Mouse (Mus musculus) MN1 (cell line): ENCODE results near the gene Lhx6.
"Not testable (repeated sequence)": the region's sequence is repeated elsewhere in the genome, so short reads cannot be mapped to it uniquely, and the experiment has no call there.

Source experiments
- DNase-seq: peaks from one replicate; pipeline ENCODE4 v3.0.0-alpha.2; 2016; ENCODE audit warnings: low spot score

Gene Lhx6

GRCm38 (mm10) chr2:36104956-36105741 is at the start of gene Lhx6:
Lhx6 (minus strand) TSS chr2:36105408.
- peak; percentile 32 for DNase-seq

DNA sequence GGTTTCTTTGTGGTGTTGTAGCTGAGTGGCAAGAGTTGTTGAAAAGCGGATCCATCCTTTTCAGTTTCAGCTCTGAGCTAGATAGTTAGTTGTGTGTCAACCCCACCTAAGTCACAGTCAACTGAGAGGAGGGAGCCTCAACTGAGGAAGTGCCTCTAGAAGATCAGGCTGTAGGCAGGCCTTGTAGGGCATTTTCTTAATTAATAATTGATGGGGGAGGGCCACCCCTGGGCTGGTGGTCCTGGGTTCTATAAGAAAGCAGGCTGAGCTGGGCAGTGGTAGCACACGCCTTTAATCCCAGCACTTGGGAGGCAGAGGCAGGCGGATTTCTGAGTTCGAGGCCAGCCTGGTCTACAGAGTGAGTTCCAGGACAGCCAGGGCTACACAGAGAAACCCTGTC is 47.2 kb upstream of the Lhx6 start:
- not testable (repeated sequence) for DNase-seq

GRCm38 (mm10) chr2:36148876-36149365 is 43.7 kb upstream of the Lhx6 start:
- no peak for DNase-seq

DNA sequence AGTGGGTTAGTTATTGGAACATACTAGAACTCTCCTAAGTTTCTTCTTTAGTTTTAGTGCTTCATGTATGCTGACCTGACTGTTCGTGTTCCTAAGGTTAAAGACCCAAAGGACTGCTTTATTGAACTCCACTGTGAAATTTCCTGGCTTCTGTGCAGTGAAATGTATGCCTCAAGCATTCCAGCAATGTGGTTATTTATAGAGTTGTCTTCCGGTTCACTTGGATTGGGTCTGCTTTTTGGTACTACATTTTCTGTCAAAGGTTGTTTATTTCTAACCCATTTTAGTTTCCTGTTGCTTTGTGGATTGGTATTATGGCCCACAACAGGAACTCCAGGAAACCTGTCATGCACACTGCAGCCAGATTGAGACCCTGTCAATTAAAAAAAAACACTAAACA is 33.9 kb upstream of the Lhx6 start:
- no peak for DNase-seq

GRCm38 (mm10) chr2:36136300-36136941 is 31.2 kb upstream of the Lhx6 start, which contains the start of the genes Mrrf and Rbm18:
Mrrf (plus strand) TSS chr2:36136389.
Rbm18 (minus strand) TSS chr2:36136773.
- peak; percentile 90 for DNase-seq

- peak; percentile 9 for DNase-seq
Measured at GRCm38 (mm10) chr2:36135887-36136286, 30.7 kb upstream of the Lhx6 start.

GRCm38 (mm10) chr2:36129051-36129450 is 23.8 kb upstream of the Lhx6 start:
- DNase-seq: no peak

DNA sequence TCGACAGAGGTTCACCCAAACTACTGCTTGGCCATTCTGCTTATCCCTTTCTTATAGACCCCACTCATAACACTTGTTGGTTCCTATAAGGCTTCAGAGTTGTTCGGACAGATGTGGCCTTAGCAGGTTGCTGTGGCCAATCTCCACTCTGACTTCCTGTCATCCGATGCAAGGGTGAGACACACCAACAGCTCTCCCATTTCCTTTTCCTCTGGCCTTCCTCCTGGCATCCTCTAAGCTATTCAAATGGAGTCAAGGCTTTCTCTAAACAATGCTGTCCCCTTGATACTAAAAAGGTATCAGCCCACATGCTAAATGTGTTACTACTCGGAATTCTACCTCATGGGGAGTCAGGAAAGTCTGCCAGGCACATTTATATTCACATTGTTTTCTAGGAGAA is 22.8 kb upstream of the Lhx6 start:
- no peak for DNase-seq

DNA sequence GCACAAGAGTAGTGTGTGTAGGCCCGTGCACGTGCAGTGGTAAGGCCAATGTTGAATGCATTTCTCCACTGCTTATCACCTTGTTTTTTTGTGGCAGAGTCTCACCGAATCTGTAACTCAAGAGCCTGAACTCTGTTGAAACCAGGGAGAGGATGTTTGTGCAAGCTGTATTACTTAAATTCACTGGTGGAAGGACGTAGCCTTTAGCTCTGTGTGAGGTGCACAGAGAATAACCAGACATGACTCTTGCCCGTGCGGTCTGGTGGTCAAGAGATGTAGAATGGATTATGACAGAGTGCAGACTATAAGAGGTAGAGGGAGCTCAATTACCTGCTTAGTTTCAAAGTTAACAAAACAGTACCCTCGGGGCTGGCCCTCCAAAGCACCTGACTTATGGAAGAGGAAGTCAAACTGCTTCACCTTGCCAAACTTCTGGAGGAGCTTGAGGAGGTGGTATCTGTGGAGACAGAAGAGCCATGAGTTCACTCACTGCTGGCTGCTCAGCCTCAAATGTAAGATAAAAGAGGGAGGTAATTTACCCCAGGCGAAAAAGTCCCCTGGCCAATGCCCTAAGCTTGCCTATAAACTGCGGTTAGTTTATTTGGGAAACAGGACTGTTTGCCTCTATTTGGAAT is 21.7 kb upstream of the Lhx6 start:
- no peak for DNase-seq

DNA sequence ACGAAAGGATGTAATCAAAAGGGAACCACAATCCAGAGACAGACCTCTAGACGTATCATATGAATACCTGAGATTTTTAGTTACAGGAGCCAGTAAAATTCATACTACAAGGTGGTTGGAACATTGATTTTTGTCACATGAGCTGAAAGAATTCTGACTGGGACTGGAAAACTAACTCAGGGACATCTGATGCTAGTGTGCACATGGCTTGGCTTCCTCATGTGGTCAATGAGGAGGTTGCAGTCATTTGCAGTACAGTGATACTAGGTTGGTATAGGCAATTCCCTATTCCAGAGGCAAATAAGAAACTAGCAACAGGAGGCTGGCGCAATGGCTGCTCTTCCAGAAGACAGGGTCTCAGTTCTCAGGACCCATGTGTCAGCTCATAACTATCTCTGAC is 7.4 kb upstream of the Lhx6 start:
- no peak for DNase-seq

GRCm38 (mm10) chr2:36108615-36109014 is 3.4 kb upstream of the Lhx6 start:
- no peak for DNase-seq

- peak; percentile 28 for DNase-seq
Measured at GRCm38 (mm10) chr2:36104436-36104955, 712 bp downstream of the Lhx6 start.

DNA sequence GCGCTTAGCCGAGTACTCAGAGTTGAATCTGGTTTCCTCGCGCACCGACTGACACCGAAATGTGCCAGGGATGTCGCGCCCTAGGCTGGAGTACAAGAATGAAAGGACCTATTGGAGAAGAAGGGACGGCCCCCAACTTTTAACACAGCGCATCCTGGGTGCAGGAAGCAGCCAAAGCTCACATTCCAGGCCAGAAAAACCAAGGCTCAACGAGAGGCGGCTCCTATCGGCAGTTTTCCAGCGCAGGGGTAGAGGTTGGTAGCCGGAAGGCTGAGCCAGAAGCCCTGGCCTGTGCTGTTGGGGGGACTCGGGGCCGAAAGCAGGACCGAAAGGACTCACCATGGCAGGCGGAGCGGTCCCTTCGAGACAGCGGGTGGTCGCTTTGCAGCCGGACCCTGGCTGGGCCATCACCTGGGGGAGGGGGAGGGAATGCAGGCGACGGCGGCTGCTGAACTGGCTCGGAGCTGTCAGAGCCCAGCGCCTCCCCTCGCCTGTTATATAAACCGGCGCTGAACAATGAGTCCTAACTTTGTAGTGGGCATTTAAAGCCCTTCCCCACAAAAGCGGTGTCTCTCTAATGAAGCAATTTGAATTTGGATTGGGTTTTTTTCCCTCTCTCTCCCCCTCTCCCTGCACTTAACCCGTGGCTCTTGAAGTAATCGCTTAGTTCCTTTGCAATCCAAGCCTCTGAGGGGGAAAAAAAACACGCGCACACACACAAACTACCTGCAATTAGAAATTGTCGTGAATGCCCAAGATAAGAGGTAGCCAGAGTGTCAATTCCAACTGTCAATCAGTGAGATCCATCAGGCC is 1.4 kb downstream of the Lhx6 start:
- DNase-seq: no peak

DNA sequence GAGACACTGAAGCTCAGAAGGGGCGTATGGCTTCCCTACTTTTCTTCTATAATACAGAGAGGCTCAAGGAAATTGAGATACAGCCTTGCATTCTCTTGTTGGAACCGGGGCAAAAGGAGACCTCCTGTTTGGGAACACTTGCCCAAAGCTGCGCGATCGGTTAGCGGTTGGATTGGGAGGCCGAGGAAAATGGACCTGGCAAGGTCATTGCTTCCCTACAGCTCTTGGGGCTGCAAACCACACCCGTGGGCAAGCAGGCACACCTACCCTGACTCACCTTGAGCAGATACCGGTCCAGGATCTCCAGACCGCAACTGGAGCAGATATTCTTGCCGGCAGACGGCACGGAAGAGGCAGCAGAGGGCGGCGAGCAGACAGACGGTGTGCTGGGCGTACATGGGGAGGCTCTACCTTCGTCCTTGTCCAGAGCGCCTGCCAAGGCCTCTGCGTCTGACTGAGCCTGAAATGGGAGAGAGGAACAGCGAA is 2.1 kb downstream of the Lhx6 start:
- DNase-seq: no peak

DNA sequence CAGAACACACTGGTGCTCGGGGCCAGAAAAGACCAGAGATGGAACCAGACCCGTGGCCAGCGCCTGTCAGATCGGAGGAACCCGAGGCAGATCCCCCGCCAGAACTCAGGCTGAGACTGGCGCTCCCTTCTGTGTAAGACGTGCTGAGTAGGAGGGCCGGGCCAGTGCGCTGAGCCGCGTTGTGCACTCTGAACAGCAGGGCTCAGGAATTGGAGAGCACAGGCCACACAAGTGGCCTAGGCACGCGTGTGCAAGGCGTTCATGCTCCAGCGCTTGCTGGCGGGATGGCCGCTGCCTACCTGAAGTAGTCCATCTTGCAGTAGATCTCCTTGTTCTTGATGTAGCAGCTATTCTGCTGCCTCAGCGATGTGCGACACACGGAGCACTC is 2.7 kb downstream of the Lhx6 start:
- no peak for DNase-seq

- no peak for DNase-seq
Measured at GRCm38 (mm10) chr2:36101866-36102558, 3.2 kb downstream of the Lhx6 start.

GRCm38 (mm10) chr2:36099739-36100138 is 5.5 kb downstream of the Lhx6 start:
- DNase-seq: no peak

GRCm38 (mm10) chr2:36098021-36098420 is 7.2 kb downstream of the Lhx6 start:
- DNase-seq: no peak

DNA sequence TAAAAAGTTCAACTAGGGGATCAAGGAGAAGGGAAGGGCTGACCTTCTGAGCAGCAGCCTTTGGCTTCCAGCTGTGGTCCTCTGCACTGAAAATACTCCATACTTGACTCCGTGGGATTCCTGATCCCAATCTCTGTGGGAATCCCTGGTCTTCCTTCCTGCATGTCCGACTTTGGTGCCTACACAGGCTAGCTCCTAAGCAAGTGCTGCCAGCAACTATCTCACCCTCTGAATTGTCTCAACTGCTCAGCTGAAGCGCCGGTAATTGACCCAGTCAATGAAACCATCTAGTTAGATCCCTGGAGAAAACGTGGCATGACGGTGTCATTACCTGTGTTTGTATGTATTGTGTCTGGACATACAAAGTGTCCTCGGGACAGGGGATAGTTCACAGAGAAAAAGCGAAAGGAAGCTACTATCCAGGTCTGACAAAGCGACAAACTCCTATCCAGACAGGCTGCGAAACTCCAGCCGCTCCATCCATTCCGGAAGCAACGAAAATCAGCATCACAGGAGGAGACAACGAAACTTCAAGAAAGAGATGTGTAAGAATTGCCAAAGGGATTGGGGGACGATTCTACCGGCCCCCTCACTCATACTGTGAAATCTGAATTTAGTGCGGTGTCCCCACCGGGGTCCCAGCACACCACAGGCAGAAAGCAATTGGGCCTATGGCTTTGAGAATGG is 7.9 kb downstream of the Lhx6 start:
- DNase-seq: no peak

DNA sequence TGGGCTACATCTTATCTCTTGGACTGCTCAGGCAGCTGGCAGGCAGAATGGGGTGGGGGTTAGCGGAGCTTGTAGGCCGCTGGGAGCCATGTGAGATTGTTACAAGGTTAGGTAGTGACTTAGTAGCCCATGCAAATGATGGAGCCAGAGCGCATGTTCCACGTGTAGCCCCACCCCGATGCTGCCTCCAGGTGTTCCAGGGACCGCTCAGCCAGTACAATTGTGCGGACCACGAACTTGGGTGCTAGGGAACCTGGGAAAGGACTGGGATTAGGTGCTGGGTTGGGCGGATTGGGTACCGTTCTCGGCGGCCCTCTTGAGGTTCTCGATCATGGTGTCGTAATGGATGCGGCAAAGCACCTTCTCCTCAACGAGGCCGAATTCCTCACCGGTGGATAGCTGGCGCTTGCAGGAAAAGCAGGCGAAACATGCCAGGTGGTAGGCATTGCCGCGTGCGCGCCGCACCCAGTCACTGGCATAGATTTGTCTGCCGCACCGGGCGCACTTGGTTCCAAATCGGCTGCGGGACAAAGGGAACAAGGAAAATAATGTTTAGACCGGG is 11.2 kb downstream of the Lhx6 start:
- DNase-seq: no peak
